Mouse (Mus musculus) hematopoietic stem cell, adult 5-6 weeks (primary cell): ENCODE measurements around the gene Eif4a1. TPM values are rescaled to one million over a fixed set of nuclear protein-coding genes. Genes with fewer than 3 reads are reported as not detected.
A peak's percentile ranks its signal among the peaks of the same experiment; 100 is the strongest.
"Not testable (repeated sequence)": the region's sequence is repeated elsewhere in the genome, so short reads cannot be mapped to it uniquely, and the experiment has no call there.

Source experiments
- ATAC-seq, 2 experiments: fragments of 125-278 bp in 1 of 2; replicated peaks in 1 of 2; 2 replicates each; pipeline ENCODE4 v1.8.0; 2016 to 2017; ENCODE audit warnings: inconsistent platforms in 2 of 2, mild to moderate bottlenecking in 2 of 2, moderate number of reproducible peaks in 2 of 2, low read depth in 1 of 2, moderate TSS enrichment in 1 of 2; ENCODE audit not compliant: low FRiP score in 2 of 2, poor library complexity in 2 of 2, severe bottlenecking in 2 of 2, insufficient read depth in 1 of 2, low TSS enrichment in 1 of 2
- total RNA-seq: library from RNA; stranded (forward); fragments of 172-1452, 232-1000 nt; gene quantifications from 2 replicates; pipeline ENCODE4 v1.2.3, GENCODE M21; 2017

Gene Eif4a1
- total RNA-seq, 1 experiment from 2014 or later, result 888 TPM

- ATAC-seq, result peak; percentile 83 to 85
These were observed 9.8 kb downstream of the Eif4a1 start, which contains the start of gene Mpdu1 for GRCm38 (mm10) chr11:69662213-69662966. TSS of gene Mpdu1 (minus strand) at chr11:69662642.

GRCm38 (mm10) chr11:69661221-69661881, 10.9 kb downstream of the Eif4a1 start:
- ATAC-seq, result no peak

GRCm38 (mm10) chr11:69657462-69657881, 14.8 kb downstream of the Eif4a1 start:
- no peak for ATAC-seq

GRCm38 (mm10) chr11:69656617-69657461, 15.4 kb downstream of the Eif4a1 start:
- peak; percentile 30 to 39; a peak in 1 of 4 replicates for ATAC-seq

- ATAC-seq, result no peak
These were observed 16.2 kb downstream of the Eif4a1 start for GRCm38 (mm10) chr11:69656065-69656455.

- ATAC-seq, result peak; percentile 34 to 54; a peak in 3 of 4 replicates
These were observed 16.8 kb downstream of the Eif4a1 start, which contains the start of gene Sox15 for GRCm38 (mm10) chr11:69655264-69656064. TSS of gene Sox15 (plus strand) at chr11:69655314.

GRCm38 (mm10) chr11:69654760-69655159, 17.5 kb downstream of the Eif4a1 start:
- ATAC-seq, result no peak

- no peak for ATAC-seq
These were observed 18.8 kb downstream of the Eif4a1 start for GRCm38 (mm10) chr11:69653399-69653798.

GRCm38 (mm10) chr11:69645860-69646259, 26.4 kb downstream of the Eif4a1 start:
- ATAC-seq, result no peak

- no peak for ATAC-seq
These were observed 36.8 kb downstream of the Eif4a1 start for GRCm38 (mm10) chr11:69635471-69635870.

- ATAC-seq, result no peak
These were observed 38.9 kb downstream of the Eif4a1 start for GRCm38 (mm10) chr11:69633128-69633866.

GRCm38 (mm10) chr11:69632284-69633089, 39.7 kb downstream of the Eif4a1 start, which contains the start of gene Fxr2:
TSS of gene Fxr2 (plus strand) at chr11:69632990.
- ATAC-seq, result peak; percentile 95

- no peak for ATAC-seq
These were observed 42.4 kb downstream of the Eif4a1 start for GRCm38 (mm10) chr11:69629802-69630201.

GRCm38 (mm10) chr11:69628286-69628685, 43.9 kb downstream of the Eif4a1 start:
- peak in 1 of 2 experiments; percentile 44; a peak in 2 of 4 replicates for ATAC-seq

- not testable (repeated sequence) for ATAC-seq
These were observed 47.9 kb downstream of the Eif4a1 start for GRCm38 (mm10) chr11:69624339-69624738.
